Mouse (Mus musculus) G1E-ER4 (cell line): ENCODE results near the gene Iscu. TPM values are rescaled to one million over a fixed set of nuclear protein-coding genes. Genes with fewer than 3 reads are reported as not detected.

ENCODE experiments used
- GATA1 ChIP-seq: IDR thresholded peaks from one replicate; pipeline ENCODE4 v1.8.0; 2012; ENCODE audit warnings: low read length, inconsistent platforms
- polyA plus RNA-seq: library from polyadenylated mRNA; stranded (reverse); fragments of >175 nt; gene quantifications from 2 replicates; pipeline ENCODE4 v1.2.3, GENCODE M21; 2012

Gene Iscu
- polyA plus RNA-seq, 1 experiment, result 65.6 TPM

GRCm38 (mm10) chr5:113796401-113797148 lies 24.0 kb downstream of the Iscu start:
- no peak for TF ChIP-seq GATA1

GRCm38 (mm10) chr5:113797149-113797882 lies 24.8 kb downstream of the Iscu start:
- TF ChIP-seq GATA1, result no peak

GRCm38 (mm10) chr5:113798525-113798924 lies 26.0 kb downstream of the Iscu start:
- TF ChIP-seq GATA1, result no peak

- no peak for TF ChIP-seq GATA1
Measured at GRCm38 (mm10) chr5:113799691-113800090, 27.1 kb downstream of the Iscu start.

GRCm38 (mm10) chr5:113800280-113800679 lies 27.7 kb downstream of the Iscu start, which contains the start of gene Tmem119:
Gene Tmem119 (minus strand): TSS chr5:113800516.
- TF ChIP-seq GATA1, result no peak

- TF ChIP-seq GATA1, result no peak
Measured at GRCm38 (mm10) chr5:113804395-113804966, 31.9 kb downstream of the Iscu start.

- TF ChIP-seq GATA1, result no peak
Measured at GRCm38 (mm10) chr5:113805301-113805700, 32.8 kb downstream of the Iscu start.

- no peak for TF ChIP-seq GATA1
Measured at GRCm38 (mm10) chr5:113806414-113806813, 33.9 kb downstream of the Iscu start.

GRCm38 (mm10) chr5:113807712-113808111 lies 35.2 kb downstream of the Iscu start:
- no peak for TF ChIP-seq GATA1

- no peak for TF ChIP-seq GATA1
Measured at GRCm38 (mm10) chr5:113808177-113808576, 35.6 kb downstream of the Iscu start.

- no peak for TF ChIP-seq GATA1
Measured at GRCm38 (mm10) chr5:113810111-113810510, 37.6 kb downstream of the Iscu start.

GRCm38 (mm10) chr5:113812638-113813037 lies 40.1 kb downstream of the Iscu start:
- no peak for TF ChIP-seq GATA1

GRCm38 (mm10) chr5:113813608-113814007 lies 41.1 kb downstream of the Iscu start:
- TF ChIP-seq GATA1, result no peak

- no peak for TF ChIP-seq GATA1
Measured at GRCm38 (mm10) chr5:113814111-113815040, 41.8 kb downstream of the Iscu start.

GRCm38 (mm10) chr5:113815041-113815389 lies 42.5 kb downstream of the Iscu start:
- no peak for TF ChIP-seq GATA1
